12 mouse cellular contexts compared by ENCODE assay signal in the genomic region with DNA sequence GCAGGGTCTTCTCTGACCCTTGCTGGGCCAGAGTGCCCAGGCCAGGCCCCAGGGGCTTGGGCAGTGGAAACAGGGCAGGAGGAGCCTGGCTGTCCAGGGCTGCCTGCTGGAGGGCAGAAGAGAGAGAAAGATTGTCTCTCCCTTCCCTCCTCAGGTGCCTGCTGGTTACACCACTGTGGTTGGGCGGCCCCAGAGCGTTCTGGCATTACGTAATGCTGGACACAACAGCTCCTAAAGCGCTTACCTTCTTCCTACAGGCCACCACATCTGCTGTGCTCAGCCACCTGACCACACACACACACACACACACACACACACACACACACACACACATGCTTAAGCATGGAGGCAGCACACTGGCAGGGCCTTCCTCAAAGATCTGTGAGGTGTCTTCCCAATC. TPM values are rescaled to one million over a fixed set of nuclear protein-coding genes. Genes with fewer than 3 reads are reported as not detected.
DNase-seq lines count a peak whose midpoint lies in the region; ATAC-seq and TF ChIP-seq lines count a peak whose summit lies in the region.
"Had no signal": no experiment of that assay in that cellular context is flagged by ENCODE, and none has a peak within 500 bp of the region (broad histone marks: within the 10 kb centered on the region; RNA-seq: fewer than 3 reads in every experiment).

No protein-coding gene starts in this region.

- no peaks in the 10 kb centered on the region for H3K36me3 ChIP-seq in lung, postnatal 0 days (ENCODE audit: insufficient read depth, low read length)
- no peaks in the 10 kb centered on the region for H3K36me3 ChIP-seq in liver, embryonic 11.5 days (ENCODE audit: control insufficient read depth, insufficient read depth, low read length)
- H3K36me3 ChIP-seq: heart, embryonic 15.5 days; midbrain, embryonic 12.5 days had no signal

- WGBS in lung, postnatal 0 days = 87% methylated on average over 4 of the region's 4 CpGs
- WGBS in bone marrow, adult 2 months = 53% methylated on average over 4 of the region's 4 CpGs
- WGBS in liver, embryonic 11.5 days = 86% methylated on average over 4 of the region's 4 CpGs

- H3K4me2 ChIP-seq in lung, postnatal 0 days (replicated peaks; ENCODE audit: low read depth, low read length) = no peak overlapping the region
- H3K4me2 ChIP-seq in liver, embryonic 11.5 days = no peak overlapping the region
- H3K4me2 ChIP-seq: heart, embryonic 15.5 days; midbrain, embryonic 12.5 days had no signal

- H3K4me1 ChIP-seq in lung, postnatal 0 days (ENCODE audit: insufficient read depth, low read depth, low read length) = peaks cover 3% of the 10 kb centered on the region; the same call in 1 of the 2 replicates
- peaks cover 14% of the 10 kb centered on the region; the same call in 1 of the 2 replicates for H3K4me1 ChIP-seq in bone marrow, adult 2 months (ENCODE audit: control insufficient read depth, insufficient read depth, low read length)
- H3K4me1 ChIP-seq in liver, embryonic 11.5 days (replicated peaks; ENCODE audit: control insufficient read depth, insufficient read depth, low read length) = peaks cover 4% of the 10 kb centered on the region; the same call in 1 of the 2 replicates
- H3K4me1 ChIP-seq: midbrain, embryonic 12.5 days had no signal

- H3K27ac ChIP-seq in gastrocnemius, adult 2 months = no peak overlapping the region
- H3K27ac ChIP-seq in lung, postnatal 0 days (ENCODE audit: low read length) = no peak overlapping the region
- H3K27ac ChIP-seq in bone marrow, adult 2 months (ENCODE audit: control insufficient read depth, insufficient read depth, low read depth, low read length, poor library complexity) = peak overlapping the region; percentile 83
- no peak overlapping the region for H3K27ac ChIP-seq in liver, embryonic 11.5 days (ENCODE audit: low read depth, low read length)
- H3K27ac ChIP-seq: heart, embryonic 15.5 days; midbrain, embryonic 12.5 days had no signal

- no peak for TF ChIP-seq EP300 in lung, postnatal 0 days (IDR thresholded peaks at IDR 0.05)

- peak; percentile 30; the same call in 1 of the 2 replicates for ATAC-seq in lung, postnatal 0 days
- 0 out of 2 replicates have a peak, but pooled peaks have one; percentile 26 for ATAC-seq in liver, embryonic 11.5 days (replicated peaks; ENCODE audit: low FRiP score)
- ATAC-seq: activated CD4-positive, CD25-positive, alpha-beta regulatory T cell, adult 4 months had no signal

- no peak overlapping the region for H3K4me3 ChIP-seq in gastrocnemius, adult 2 months
- H3K4me3 ChIP-seq in lung, postnatal 0 days (ENCODE audit: low read depth, low read length) = no peak overlapping the region
- no peak overlapping the region for H3K4me3 ChIP-seq in bone marrow, adult 2 months (replicated peaks; ENCODE audit: control insufficient read depth, low read depth, low read length)
- no peak overlapping the region for H3K4me3 ChIP-seq in liver, embryonic 11.5 days (ENCODE audit: low read depth, low read length)
- H3K4me3 ChIP-seq: erythroblast, embryonic 14.5 days; heart, embryonic 15.5 days; midbrain, embryonic 12.5 days had no signal

- intact Hi-C loops in gastrocnemius, adult 2 months (cut with DNase I) = no loop called here

- peak; percentile 1 for DNase-seq in gastrocnemius, adult 2 months
- DNase-seq in gastrocnemius, postnatal 10 days = no peak
- no peak for DNase-seq in lung, postnatal 0 days (ENCODE audit: low spot score)
- DNase-seq in lung, postnatal 36 days = no peak
- DNase-seq in liver, embryonic 11.5 days (ENCODE audit: low spot score) = peak; percentile 29
- DNase-seq in layer of hippocampus, adult 8-10 months (ENCODE audit: low spot score in 2 of 2) = no peak
- DNase-seq in T-cell, adult 2 months (ENCODE audit: low spot score) = no peak

- no peaks in the 10 kb centered on the region for H3K9me3 ChIP-seq in lung, postnatal 0 days (ENCODE audit: low read length)
- no peaks in the 10 kb centered on the region for H3K9me3 ChIP-seq in liver, embryonic 11.5 days (ENCODE audit: control insufficient read depth, low read length)
- H3K9me3 ChIP-seq: heart, embryonic 15.5 days; midbrain, embryonic 12.5 days had no signal

- no peak for TF ChIP-seq CTCF in gastrocnemius, adult 2 months (IDR thresholded peaks at IDR 0.05)
- TF ChIP-seq CTCF in lung, postnatal 0 days (IDR thresholded peaks at IDR 0.05) = no peak
- TF ChIP-seq CTCF in bone marrow, adult 2 months (IDR thresholded peaks at IDR 0.05; ENCODE audit: control insufficient read depth, insufficient read depth, low read length) = no peak

- peak; percentile 27; the same call in 1 of the 2 replicates for TF ChIP-seq POLR2A in bone marrow, adult 2 months (IDR thresholded peaks at IDR 0.05; ENCODE audit: borderline replicate concordance, control insufficient read depth, low read depth, low read length)

- H3K9ac ChIP-seq in lung, postnatal 0 days (replicated peaks; ENCODE audit: low read depth) = no peak overlapping the region
- no peak overlapping the region for H3K9ac ChIP-seq in liver, embryonic 11.5 days (ENCODE audit: low read depth, low read length)
- H3K9ac ChIP-seq: heart, embryonic 15.5 days; midbrain, embryonic 12.5 days had no signal

- no peaks in the 10 kb centered on the region for H3K27me3 ChIP-seq in lung, postnatal 0 days (replicated peaks; ENCODE audit: insufficient read depth, low read length)
- H3K27me3 ChIP-seq in liver, embryonic 11.5 days (replicated peaks; ENCODE audit: control insufficient read depth, insufficient read depth, low read length) = no peaks in the 10 kb centered on the region
- H3K27me3 ChIP-seq: midbrain, embryonic 12.5 days had no signal

RNA-seq across cellular contexts. Expression of a gene that starts 20.4 kb away (rescaled TPM):
- 10 to 100 TPM in 1 of 2 experiments, 1 to 10 TPM in 1; 9.7 to 10.1 TPM for total RNA-seq in gastrocnemius, adult 2 months (2021)
- total RNA-seq in gastrocnemius, postnatal 10 days (2021) = 10 to 100 TPM; 26.2 to 32.6 TPM
- 15.6 and 17.5 TPM in 2 replicates for polyA plus RNA-seq in lung, postnatal 0 days (2015; fragmentation: Nextera tagmentation; extraction: Ambion mirVana)
- 45.8 and 74.0 TPM in 2 replicates for polyA plus RNA-seq in bone marrow, adult 2 months (2011; ENCODE audit: insufficient read depth, insufficient read length, low replicate concordance, missing spikeins)
- 24.7 and 26.7 TPM in 2 replicates for polyA plus RNA-seq in liver, embryonic 11.5 days (2014; fragmentation: Nextera tagmentation; extraction: Ambion mirVana)
- total RNA-seq in layer of hippocampus, adult 8-10 months (2022) = 10 to 100 TPM; 23.9 to 30.9 (median 29.5) TPM

Comparison
In these comparisons a context has a peak if more than half of its experiments do, and no peak if none do; other contexts are left out.
1. DNase-seq: peak in gastrocnemius, adult 2 months (single experiment) and liver, embryonic 11.5 days (single experiment); none in gastrocnemius, postnatal 10 days (single experiment), lung, postnatal 0 days (single experiment), lung, postnatal 36 days (single experiment), layer of hippocampus, adult 8-10 months (0 of 2) and T-cell, adult 2 months (single experiment).